Mouse (Mus musculus): Measurements from ENCODE around the gene Acp7.

DNA sequence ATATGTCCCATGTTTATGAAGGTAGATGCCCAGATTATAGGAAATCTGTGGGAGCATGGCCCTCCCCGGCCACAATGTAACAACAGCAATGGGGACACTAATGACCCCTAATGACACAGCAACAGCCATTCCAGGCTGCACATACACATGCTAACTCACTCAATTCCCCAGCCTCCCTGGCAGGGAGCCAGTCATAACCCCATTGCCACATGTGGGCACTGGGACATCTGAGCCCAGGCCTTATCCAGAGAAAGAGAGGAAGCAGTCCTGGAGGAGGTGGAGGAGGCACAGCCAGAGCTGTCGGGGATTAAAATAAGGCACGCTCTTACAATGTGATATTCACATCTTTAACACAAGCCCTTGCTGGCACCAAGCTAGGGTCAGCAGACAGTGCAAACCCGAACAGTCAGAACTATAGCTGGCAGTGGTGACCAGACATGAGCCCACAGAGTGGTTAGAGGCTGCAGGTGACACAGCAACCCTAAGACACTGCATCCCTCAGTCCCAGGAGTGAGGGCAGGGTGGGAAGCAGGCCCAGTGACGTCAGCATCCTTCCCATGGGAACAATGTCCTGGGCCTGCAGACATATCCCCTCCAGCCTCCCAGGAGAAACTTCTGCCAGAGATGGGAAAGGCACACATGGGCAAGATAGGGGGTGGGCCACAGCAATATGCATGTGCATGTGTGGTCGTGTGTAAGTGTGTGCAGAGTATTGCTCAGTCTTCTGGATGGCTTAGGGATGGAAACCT is 44.3 kb downstream of the Acp7 start:
- TF ChIP-seq CTCF (IDR thresholded peaks at IDR 0.05; ENCODE audit: low read depth, low read length) = no peak
- TF ChIP-seq POLR2A (IDR thresholded peaks at IDR 0.05; ENCODE audit: extremely low read depth, insufficient read depth, low read length) = no peak
